8 mouse cellular contexts compared by ENCODE assay signal in genomic region chr3:104643810-104644270, GRCm38 (mm10). TPM values are rescaled to one million over a fixed set of nuclear protein-coding genes. Genes with fewer than 3 reads are reported as not detected.
A peak's percentile ranks its signal among the peaks of the same experiment; 100 is the strongest.
DNase-seq lines count a peak whose midpoint lies in the region; ATAC-seq and TF ChIP-seq lines count a peak whose summit lies in the region.

No protein-coding gene starts in this region.

- peaks cover 15 to 16% of the 10 kb centered on the region in 2 experiments for H3K4me1 ChIP-seq in MEL (ENCODE audit: control insufficient read depth in 1 of 2, insufficient read depth in 2 of 2, low read length in 2 of 2)
- H3K4me1 ChIP-seq in intestine, postnatal 0 days (replicated peaks; ENCODE audit: control insufficient read depth, insufficient read depth, low read length), result no peaks in the 10 kb centered on the region
- H3K4me1 ChIP-seq in midbrain, embryonic 14.5 days (ENCODE audit: control insufficient read depth, insufficient read depth, low read length), result 0 out of 2 replicates have a peak, but pooled peaks cover 5% of the 10 kb centered on the region
- H3K4me1 ChIP-seq in stomach, postnatal 0 days (replicated peaks; ENCODE audit: control insufficient read depth, insufficient read depth), result no peaks in the 10 kb centered on the region

- H3K79me2 ChIP-seq in MEL (ENCODE audit: control insufficient read depth, insufficient read depth, low read length, poor library complexity), result peaks cover 84% of the 10 kb centered on the region

- no peaks in the 10 kb centered on the region for H3K9me3 ChIP-seq in MEL (replicated peaks; ENCODE audit: insufficient read depth, low read length)
- H3K9me3 ChIP-seq in intestine, postnatal 0 days (ENCODE audit: control insufficient read depth), result no peaks in the 10 kb centered on the region
- no peaks in the 10 kb centered on the region for H3K9me3 ChIP-seq in midbrain, embryonic 14.5 days (ENCODE audit: control insufficient read depth, low read length)
- no peaks in the 10 kb centered on the region for H3K9me3 ChIP-seq in stomach, postnatal 0 days (ENCODE audit: control insufficient read depth, low read length)

- TF ChIP-seq EP300 in MEL (IDR thresholded peaks at IDR 0.05; ENCODE audit: low read depth in 1 of 2, low read length in 2 of 2), result no peak
- no peak for TF ChIP-seq EP300 in stomach, postnatal 0 days (optimal IDR thresholded peaks at IDR 0.05)

- no peak overlapping the region for H3K9ac ChIP-seq in MEL (ENCODE audit: control insufficient read depth, low read depth, low read length, poor library complexity, severe bottlenecking)
- H3K9ac ChIP-seq in intestine, postnatal 0 days (ENCODE audit: low read depth, low read length), result no peak overlapping the region
- no peak overlapping the region for H3K9ac ChIP-seq in midbrain, embryonic 14.5 days (replicated peaks; ENCODE audit: low read length)
- no peak overlapping the region for H3K9ac ChIP-seq in stomach, postnatal 0 days (ENCODE audit: low read length)

- intact Hi-C loops in left cerebral cortex, postnatal 4 days (cut with DNase I), result no loop called here

- H3K27me3 ChIP-seq in MEL (ENCODE audit: control insufficient read depth in 1 of 2, insufficient read depth in 2 of 2, low read length in 2 of 2), result no peaks in the 10 kb centered on the region
- no peaks in the 10 kb centered on the region for H3K27me3 ChIP-seq in intestine, postnatal 0 days (replicated peaks; ENCODE audit: control insufficient read depth, insufficient read depth, low read length)
- H3K27me3 ChIP-seq in midbrain, embryonic 14.5 days (ENCODE audit: control insufficient read depth, insufficient read depth, low read length), result no peaks in the 10 kb centered on the region
- no peaks in the 10 kb centered on the region for H3K27me3 ChIP-seq in stomach, postnatal 0 days (ENCODE audit: control insufficient read depth, insufficient read depth, low read length)

- TF ChIP-seq RAD21 in MEL (IDR thresholded peaks at IDR 0.05; ENCODE audit: low read depth, low read length), result peak; percentile 12

- no peak overlapping the region for H3K4me3 ChIP-seq in MEL (ENCODE audit: control insufficient read depth in 1 of 2, insufficient read depth in 1 of 2, low read depth in 2 of 2, low read length in 2 of 2)
- H3K4me3 ChIP-seq in intestine, postnatal 0 days (ENCODE audit: low read depth, low read length), result no peak overlapping the region
- no peak overlapping the region for H3K4me3 ChIP-seq in midbrain, embryonic 14.5 days (replicated peaks; ENCODE audit: low read depth, low read length)
- no peak overlapping the region for H3K4me3 ChIP-seq in stomach, postnatal 0 days (ENCODE audit: low read depth, low read length)

- peak; percentile 47 to 64 (median 63) for TF ChIP-seq CTCF in MEL (IDR thresholded peaks at IDR 0.05 in 2 of 3, conservative IDR thresholded peaks at IDR 0.05 in 1 of 3; ENCODE audit: control insufficient read depth in 1 of 3, insufficient read depth in 1 of 3, low read depth in 2 of 3, low read length in 3 of 3, poor library complexity in 1 of 3, severe bottlenecking in 1 of 3)
- peak; percentile 88 for TF ChIP-seq CTCF in intestine, postnatal 0 days (IDR thresholded peaks at IDR 0.05; ENCODE audit: low read depth)
- TF ChIP-seq CTCF in stomach, postnatal 0 days (IDR thresholded peaks at IDR 0.05; ENCODE audit: low read depth), result peak; percentile 87

- WGBS in intestine, postnatal 0 days, result 0% methylated on average over 2 of the region's 2 CpGs
- WGBS in midbrain, embryonic 14.5 days, result 10% methylated on average over 2 of the region's 2 CpGs
- WGBS in stomach, postnatal 0 days, result 6% methylated on average over 2 of the region's 2 CpGs

- peak; percentile 68; the same call in 1 of the 2 replicates for ATAC-seq in intestine, postnatal 0 days
- no peak for ATAC-seq in midbrain, embryonic 14.5 days (ENCODE audit: low FRiP score, low TSS enrichment)
- ATAC-seq in stomach, postnatal 0 days (ENCODE audit: low FRiP score, low TSS enrichment), result peak; percentile 61; the same call in 1 of the 2 replicates

- no peak for TF ChIP-seq POLR2A in MEL (IDR thresholded peaks at IDR 0.05; ENCODE audit: control insufficient read depth in 1 of 2, insufficient read depth in 1 of 2, low read depth in 1 of 2, low read length in 2 of 2, poor library complexity in 1 of 2)

- H3K36me3 ChIP-seq in MEL (ENCODE audit: control insufficient read depth in 1 of 2, insufficient read depth in 2 of 2, low read length in 2 of 2), result peaks cover 0 to 54% of the 10 kb centered on the region in 2 experiments; a peak in 3 of 4 replicates
- no peaks in the 10 kb centered on the region for H3K36me3 ChIP-seq in intestine, postnatal 0 days (ENCODE audit: control insufficient read depth, insufficient read depth)
- no peaks in the 10 kb centered on the region for H3K36me3 ChIP-seq in midbrain, embryonic 14.5 days (ENCODE audit: control insufficient read depth, insufficient read depth, low read length)
- no peaks in the 10 kb centered on the region for H3K36me3 ChIP-seq in stomach, postnatal 0 days (ENCODE audit: control insufficient read depth, insufficient read depth, low read length)

- no peak overlapping the region for H3K4me2 ChIP-seq in intestine, postnatal 0 days (replicated peaks; ENCODE audit: low read depth)
- no peak overlapping the region for H3K4me2 ChIP-seq in midbrain, embryonic 14.5 days (ENCODE audit: low read length)
- no peak overlapping the region for H3K4me2 ChIP-seq in stomach, postnatal 0 days (replicated peaks; ENCODE audit: low read depth)

- no peak overlapping the region for H3K27ac ChIP-seq in MEL (ENCODE audit: control insufficient read depth, low read depth, low read length)
- no peak overlapping the region for H3K27ac ChIP-seq in intestine, postnatal 0 days (ENCODE audit: low read depth, low read length)
- no peak overlapping the region for H3K27ac ChIP-seq in midbrain, embryonic 14.5 days (replicated peaks; ENCODE audit: low read depth, low read length)
- H3K27ac ChIP-seq in stomach, postnatal 0 days (replicated peaks), result no peak overlapping the region

- DNase-seq in 3T3-L1 (ENCODE audit: low read depth, low spot score) (peak; percentile 87), MEL (ENCODE audit: low read depth, low spot score) (peak; percentile 72)
- peak; percentile 69 for DNase-seq in cerebellum, adult 8-10 months
- DNase-seq in gastrocnemius, adult 8-10 months (ENCODE audit: low spot score in 2 of 2), result peak; percentile 17 to 20
- DNase-seq in left cerebral cortex, postnatal 4 days, result peak; percentile 43
- peak; percentile 81 for DNase-seq in midbrain, embryonic 14.5 days
- DNase-seq in stomach, postnatal 0 days (ENCODE audit: low spot score), result peak; percentile 61

TF ChIP-seq in MEL, 35 proteins besides CTCF, POLR2A, EP300 and RAD21:
- no peak for TF ChIP-seq RCOR1 (IDR thresholded peaks at IDR 0.05; ENCODE audit: low read depth, low read length)
- no peak for TF ChIP-seq USF2 (IDR thresholded peaks at IDR 0.05; ENCODE audit: borderline replicate concordance in 1 of 2, insufficient read depth in 1 of 2, low read depth in 1 of 2, low read length in 2 of 2)
- TF ChIP-seq NRF1 (IDR thresholded peaks at IDR 0.05; ENCODE audit: insufficient read depth, low read depth, low read length, poor library complexity, severe bottlenecking), result no peak
- no peak for TF ChIP-seq UBTF (IDR thresholded peaks at IDR 0.05; ENCODE audit: borderline replicate concordance, insufficient read depth, low read depth, low read length)
- TF ChIP-seq SMC3 (IDR thresholded peaks at IDR 0.05; ENCODE audit: low read depth, low read length), result peak; percentile 50
- no peak for TF ChIP-seq CHD2 (IDR thresholded peaks at IDR 0.05; ENCODE audit: low read length)
- no peak for TF ChIP-seq ZKSCAN1 (IDR thresholded peaks at IDR 0.05; ENCODE audit: low read depth, low read length)
- TF ChIP-seq JUND (IDR thresholded peaks at IDR 0.05; ENCODE audit: low read depth, low read length), result no peak
- TF ChIP-seq SIN3A (IDR thresholded peaks at IDR 0.05; ENCODE audit: low read length), result peak; percentile 16; the same call in 1 of the 2 replicates
- no peak for TF ChIP-seq USF1 (IDR thresholded peaks at IDR 0.05; ENCODE audit: low read depth, low read length)
- TF ChIP-seq GATA1 (IDR thresholded peaks at IDR 0.05; ENCODE audit: low read depth, low read length), result peak; percentile 55
- TF ChIP-seq MXI1 (IDR thresholded peaks at IDR 0.05; ENCODE audit: low read depth, low read length), result no peak; the same call in 1 of the 2 replicates
- no peak for TF ChIP-seq GABPA (IDR thresholded peaks at IDR 0.05; ENCODE audit: low read depth, low read length)
- no peak for TF ChIP-seq BHLHE40 (IDR thresholded peaks at IDR 0.05; ENCODE audit: borderline replicate concordance, low read depth, low read length)
- no peak for TF ChIP-seq MAX (IDR thresholded peaks at IDR 0.05; ENCODE audit: low read length)
- no peak for TF ChIP-seq ZMIZ1 (IDR thresholded peaks at IDR 0.05; ENCODE audit: low read depth, low read length)
- no peak for TF ChIP-seq KAT2A (conservative IDR thresholded peaks at IDR 0.05; ENCODE audit: low read depth, low read length)
- TF ChIP-seq E2F4 (IDR thresholded peaks at IDR 0.05; ENCODE audit: borderline replicate concordance, low read depth, low read length), result no peak
- TF ChIP-seq CHD1 (IDR thresholded peaks at IDR 0.05; ENCODE audit: low read depth, low read length), result no peak

RNA-seq across cellular contexts. Expression of gene Slc16a1, which starts 5.4 kb away (rescaled TPM):
- 118 and 128 TPM in 2 replicates for total RNA-seq in MEL (2012; rRNA removed)
- polyA plus RNA-seq in MEL (2012; ENCODE audit: insufficient read depth in 1 of 2, insufficient read length in 2 of 2, low read depth in 1 of 2, low replicate concordance in 2 of 2, missing spikeins in 1 of 2), result 10 to 100 TPM; 43.7 to 96.1 TPM
- total RNA-seq in gastrocnemius, adult 8-10 months (2022), result 10 to 100 TPM; 22.5 to 27.1 (median 24.3) TPM
- 36.6 and 36.7 TPM in 2 replicates for polyA plus RNA-seq in intestine, postnatal 0 days (2015; fragmentation: Nextera tagmentation; extraction: Ambion mirVana)
- total RNA-seq in left cerebral cortex, postnatal 4 days (2021), result 10 to 100 TPM; 45.4 to 48.5 TPM
- 7.4 and 8.9 TPM in 2 replicates for polyA plus RNA-seq in midbrain, embryonic 14.5 days (2014; fragmentation: Nextera tagmentation; extraction: Ambion mirVana)
- 32.0 and 32.1 TPM in 2 replicates for polyA plus RNA-seq in stomach, postnatal 0 days (2015; fragmentation: Nextera tagmentation; extraction: Ambion mirVana)

Comparison
In these comparisons a context has a peak if more than half of its experiments do, and no peak if none do; other contexts are left out.
1. DNase-seq: peak in every context shown above with its lines; median percentile 87 in 3T3-L1; 81 in midbrain, embryonic 14.5 days; 72 in MEL; 69 in cerebellum, adult 8-10 months; 61 in stomach, postnatal 0 days; 43 in left cerebral cortex, postnatal 4 days; 18 in gastrocnemius, adult 8-10 months.